Mouse (Mus musculus) liver, embryonic 11.5 days (tissue): ENCODE measurements around the gene Smg6. TPM values are rescaled to one million over a fixed set of nuclear protein-coding genes. Genes with fewer than 3 reads are reported as not detected.

Experiments used
- ATAC-seq: fragments of 200-750 bp; cut with Nextera tagmentation; replicated peaks from 2 replicates; pipeline ENCODE4 v1.8.0; 2017; ENCODE audit warnings: moderate number of reproducible peaks, mild to moderate bottlenecking, moderate TSS enrichment, moderate library complexity; ENCODE audit not compliant: low FRiP score
- DNase-seq: peaks from one replicate; pipeline ENCODE4 v3.0.0-alpha.2; 2017; ENCODE audit warnings: low spot score
- H3K27ac ChIP-seq: fragments of 300-500 bp; sonication (generic); 2 replicates; pipeline ENCODE4 v1.5.1; 2014; ENCODE audit warnings: mild to moderate bottlenecking, low read depth, low read length, control low read depth
- H3K27me3 ChIP-seq: fragments of 300-500 bp; sonication (generic); replicated peaks from 2 replicates; pipeline ENCODE4 v1.6.1; 2014; ENCODE audit warnings: low read length, mixed read lengths; ENCODE audit not compliant: control insufficient read depth, insufficient read depth
- H3K36me3 ChIP-seq: fragments of 300-500 bp; sonication (generic); 2 replicates; pipeline ENCODE4 v1.6.1; 2014; ENCODE audit warnings: mild to moderate bottlenecking, low read length, moderate library complexity, mixed read lengths; ENCODE audit not compliant: control insufficient read depth, insufficient read depth
- H3K4me1 ChIP-seq: fragments of 300-500 bp; sonication (generic); replicated peaks from 2 replicates; pipeline ENCODE4 v1.6.1; 2014; ENCODE audit warnings: low read length, mixed read lengths; ENCODE audit not compliant: control insufficient read depth, insufficient read depth
- H3K4me2 ChIP-seq: fragments of 300-500 bp; sonication (generic); 2 replicates; pipeline ENCODE4 v1.6.1; 2014; ENCODE audit warnings: mild to moderate bottlenecking, control low read depth, moderate library complexity
- H3K4me3 ChIP-seq: fragments of 300-500 bp; sonication (generic); 2 replicates; pipeline ENCODE4 v1.5.1; 2014; ENCODE audit warnings: low read depth, low read length, control low read depth
- H3K9ac ChIP-seq: fragments of 300-500 bp; sonication (generic); 2 replicates; pipeline ENCODE4 v1.6.1; 2014; ENCODE audit warnings: low read depth, low read length, control low read depth
- H3K9me3 ChIP-seq: fragments of 300-500 bp; sonication (generic); 2 replicates; pipeline ENCODE4 v1.6.1; 2016; ENCODE audit warnings: low read length, inconsistent platforms, mixed read lengths; ENCODE audit not compliant: control insufficient read depth
- WGBS: fragments of 180-500 bp; shearing (Covaris S2); extraction: QIAGEN DNeasy Blood & Tissue Kit; methylation state at CpG from one replicate; pipeline ENCODE4 v1.1.7; 2014; 5-methylcytosine and 5-hydroxymethylcytosine counted together
- polyA plus RNA-seq: library from polyadenylated mRNA; unstranded; fragments of >200 nt; fragmentation: Nextera tagmentation; extraction: Ambion mirVana; gene quantifications from 2 replicates; pipeline ENCODE4 v1.2.1, GENCODE M21; 2014

Gene Smg6
- polyA plus RNA-seq, 1 experiment from 2014 or later: 12.4 TPM

DNA sequence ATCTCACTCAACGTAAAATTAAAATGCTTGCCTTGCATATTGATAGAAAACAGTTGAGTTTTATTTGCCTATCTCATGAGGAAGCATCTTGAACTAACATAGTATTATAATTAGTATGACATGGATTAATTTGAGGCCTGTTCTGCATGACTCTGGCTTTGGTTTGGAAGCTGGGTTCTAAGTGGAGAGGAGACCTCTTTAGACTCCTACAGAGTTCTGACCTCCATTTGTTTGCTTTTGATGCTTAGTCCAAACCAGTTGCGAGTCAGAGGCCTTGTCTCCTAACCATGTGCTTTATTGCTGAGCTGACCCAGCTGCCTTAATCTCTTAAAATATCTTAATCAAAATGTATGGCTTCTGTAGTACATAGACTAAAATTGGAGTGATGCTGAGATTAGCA lies 32.0 kb downstream of the Smg6 start:
- Histone ChIP-seq H3K27ac (no peak overlapping the region), H3K4me2 (no peak overlapping the region), H3K36me3 (no peaks in the 10 kb centered on the region; the same call in 1 of the 2 replicates), H3K9ac (no peak overlapping the region), H3K9me3 (no peaks in the 10 kb centered on the region), H3K4me1 (0 out of 2 replicates have a peak, but pooled peaks cover 3% of the 10 kb centered on the region), H3K4me3 (no peak overlapping the region), H3K27me3 (no peaks in the 10 kb centered on the region)
- WGBS: 95% methylated on average over 2 of the region's 2 CpGs
- ATAC-seq (no peak), DNase-seq (no peak)

GRCm38 (mm10) chr11:74959501-74959900 lies 33.9 kb downstream of the Smg6 start:
- ATAC-seq (no peak), DNase-seq (no peak)
- H3K27ac ChIP-seq: no peak overlapping the region
- 78% methylated on average over 2 of the region's 2 CpGs for WGBS
- 0 out of 2 replicates have a peak, but pooled peaks cover 3% of the 10 kb centered on the region for H3K4me1 ChIP-seq
- no peak overlapping the region for H3K4me2 ChIP-seq
- no peak overlapping the region for H3K4me3 ChIP-seq
- no peaks in the 10 kb centered on the region; the same call in 1 of the 2 replicates for H3K36me3 ChIP-seq
- H3K27me3 ChIP-seq: no peaks in the 10 kb centered on the region
- H3K9me3 ChIP-seq: no peaks in the 10 kb centered on the region
- H3K9ac ChIP-seq: no peak overlapping the region

GRCm38 (mm10) chr11:74960031-74960551 lies 34.5 kb downstream of the Smg6 start:
- DNase-seq (no peak), ATAC-seq (no peak)
- H3K9ac ChIP-seq: no peak overlapping the region
- no peak overlapping the region for H3K4me3 ChIP-seq
- no peaks in the 10 kb centered on the region for H3K27me3 ChIP-seq
- H3K9me3 ChIP-seq: no peaks in the 10 kb centered on the region
- no peak overlapping the region for H3K4me2 ChIP-seq
- 79% methylated on average over 9 of the region's 9 CpGs for WGBS
- 0 out of 2 replicates have a peak, but pooled peaks cover 3% of the 10 kb centered on the region for H3K4me1 ChIP-seq
- H3K36me3 ChIP-seq: no peaks in the 10 kb centered on the region; the same call in 1 of the 2 replicates
- no peak overlapping the region for H3K27ac ChIP-seq

DNA sequence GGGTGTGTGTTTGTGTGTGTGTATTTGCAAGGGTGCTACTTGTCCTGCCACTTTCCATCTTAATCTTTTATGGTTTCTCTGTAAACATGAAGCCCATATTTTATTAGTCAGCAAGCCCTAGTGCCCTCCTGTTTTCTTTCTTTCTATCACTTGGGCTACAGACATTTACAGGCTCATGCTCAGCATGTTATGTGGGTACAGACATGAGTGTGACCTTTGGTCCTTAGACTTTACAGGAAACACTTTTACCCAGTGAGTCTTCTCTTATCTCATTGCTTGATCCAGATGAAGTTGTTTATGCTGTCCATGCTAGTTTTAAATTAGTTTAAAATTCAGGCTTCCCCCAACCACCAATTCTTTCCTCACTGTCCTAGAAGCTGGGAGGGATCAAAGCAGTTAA lies 36.3 kb downstream of the Smg6 start:
- H3K9me3 ChIP-seq: no peaks in the 10 kb centered on the region
- H3K9ac ChIP-seq: no peak overlapping the region
- no peak overlapping the region for H3K4me2 ChIP-seq
- no peaks in the 10 kb centered on the region for H3K27me3 ChIP-seq
- 0 out of 2 replicates have a peak, but pooled peaks cover 3% of the 10 kb centered on the region for H3K4me1 ChIP-seq
- H3K36me3 ChIP-seq: no peaks in the 10 kb centered on the region; the same call in 1 of the 2 replicates
- H3K4me3 ChIP-seq: no peak overlapping the region
- ATAC-seq (no peak), DNase-seq (no peak)
- H3K27ac ChIP-seq: no peak overlapping the region

DNA sequence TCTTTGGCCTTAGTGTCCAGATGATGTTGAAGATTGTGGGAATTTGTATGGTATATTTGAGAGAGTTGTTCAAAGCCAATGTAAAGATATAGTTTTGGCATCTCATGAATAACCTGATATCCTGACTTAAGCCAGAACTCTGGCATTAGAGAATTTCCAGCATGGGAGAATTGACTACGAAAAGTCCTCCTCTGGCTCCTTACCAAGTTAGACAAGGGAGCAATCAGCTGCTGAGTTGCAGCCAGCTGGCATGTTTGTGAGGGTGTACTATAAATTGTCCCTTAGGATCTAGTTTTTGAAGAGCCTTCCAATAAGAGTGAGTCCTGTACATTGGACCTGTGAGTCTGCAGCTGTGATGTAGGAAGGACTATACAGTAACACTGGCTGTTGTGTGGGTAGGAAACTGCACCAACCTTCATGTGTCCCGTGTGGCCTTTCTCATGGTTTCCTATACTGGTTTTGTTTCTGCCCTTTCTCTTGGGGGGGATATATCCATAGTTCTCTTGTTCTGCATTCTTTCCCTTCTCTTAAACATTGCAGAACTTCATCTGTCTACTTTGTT lies 37.3 kb downstream of the Smg6 start:
- no peak for ATAC-seq
- 90% methylated on average over 2 of the region's 2 CpGs for WGBS

GRCm38 (mm10) chr11:74965516-74965915 lies 39.9 kb downstream of the Smg6 start:
- no peak for DNase-seq
- Histone ChIP-seq H3K4me3 (no peak overlapping the region), H3K4me2 (no peak overlapping the region), H3K27ac (no peak overlapping the region), H3K9me3 (no peaks in the 10 kb centered on the region), H3K9ac (no peak overlapping the region), H3K27me3 (no peaks in the 10 kb centered on the region), H3K36me3 (no peaks in the 10 kb centered on the region), H3K4me1 (no peaks in the 10 kb centered on the region)
- ATAC-seq: no peak
- WGBS: 94% methylated on average over 3 of the region's 3 CpGs

More for the DNA sequence above, 37.3 kb downstream of the Smg6 start:
- Histone ChIP-seq H3K9ac (no peak overlapping the region), H3K27ac (no peak overlapping the region), H3K36me3 (no peaks in the 10 kb centered on the region), H3K27me3 (no peaks in the 10 kb centered on the region), H3K9me3 (no peaks in the 10 kb centered on the region), H3K4me1 (0 out of 2 replicates have a peak, but pooled peaks cover 3% of the 10 kb centered on the region), H3K4me2 (no peak overlapping the region), H3K4me3 (no peak overlapping the region)
- no peak for DNase-seq

DNA sequence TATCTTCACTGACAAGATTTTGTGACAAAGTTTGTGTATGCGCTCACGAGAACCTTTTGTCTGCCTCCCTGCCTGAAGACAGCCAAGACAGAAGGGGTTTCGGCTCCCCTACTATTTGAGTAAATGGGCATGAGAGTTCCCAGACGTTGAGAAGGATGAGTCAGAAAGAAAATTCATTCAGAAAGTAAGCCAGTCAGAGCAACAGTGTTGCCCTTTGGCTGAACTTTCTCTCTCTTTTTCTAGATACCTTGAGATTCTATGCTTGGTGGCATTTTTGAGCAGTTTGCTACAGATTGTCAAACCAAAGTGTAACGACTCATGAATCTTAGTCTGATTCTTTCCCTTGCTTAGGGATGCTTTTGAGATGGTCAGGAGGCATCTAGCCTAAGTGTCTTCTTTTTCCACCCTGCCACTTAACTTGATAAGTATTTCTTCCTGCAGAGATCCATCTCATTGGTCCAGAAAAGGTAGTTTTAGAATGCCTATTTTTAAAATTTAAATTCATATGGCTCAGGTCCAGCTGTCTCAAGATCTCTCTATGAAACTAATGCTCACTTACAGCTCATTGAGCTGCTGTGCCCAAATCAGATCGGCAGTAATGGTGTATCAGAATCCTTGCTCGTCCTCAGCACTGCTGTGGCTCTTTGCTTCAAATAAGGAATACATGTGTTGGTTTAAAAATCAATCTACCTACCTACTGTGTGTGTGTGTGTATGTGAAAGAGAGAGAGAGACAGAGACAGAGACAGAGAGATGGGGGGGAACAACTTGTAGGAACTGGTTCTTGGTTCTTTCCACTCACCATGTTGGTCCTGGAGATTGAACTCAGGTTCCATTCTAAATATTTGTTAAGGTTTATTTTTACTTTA lies 47.9 kb downstream of the Smg6 start:
- Histone ChIP-seq H3K4me3 (no peak overlapping the region), H3K9me3 (no peaks in the 10 kb centered on the region), H3K9ac (no peak overlapping the region), H3K4me2 (no peak overlapping the region), H3K4me1 (no peaks in the 10 kb centered on the region), H3K27ac (no peak overlapping the region), H3K27me3 (no peaks in the 10 kb centered on the region), H3K36me3 (no peaks in the 10 kb centered on the region)
- 87% methylated on average over 7 of the region's 7 CpGs for WGBS
- no peak for ATAC-seq
- no peak for DNase-seq

- no peak overlapping the region for H3K4me2 ChIP-seq
- no peak overlapping the region for H3K27ac ChIP-seq
- H3K27me3 ChIP-seq: no peaks in the 10 kb centered on the region
- no peak overlapping the region for H3K4me3 ChIP-seq
- no peak overlapping the region for H3K9ac ChIP-seq
- ATAC-seq (no peak), DNase-seq (no peak)
- H3K9me3 ChIP-seq: no peaks in the 10 kb centered on the region
- H3K36me3 ChIP-seq: no peaks in the 10 kb centered on the region
- H3K4me1 ChIP-seq: no peaks in the 10 kb centered on the region
Observed at GRCm38 (mm10) chr11:74974615-74975014, 49.0 kb downstream of the Smg6 start.
